Mouse (Mus musculus) stomach, postnatal 0 days (tissue): ENCODE results near the gene Il4ra.

Experiments used
- CTCF ChIP-seq: IDR thresholded peaks from 2 replicates; pipeline ENCODE4 v1.5.1; 2016; ENCODE audit warnings: antibody characterized with exemption, low read depth, mild to moderate bottlenecking, moderate library complexity
- EP300 ChIP-seq: optimal IDR thresholded peaks from 2 replicates; pipeline ENCODE3; 2016; ENCODE audit warnings: antibody characterized with exemption

- TF ChIP-seq CTCF (no peak), EP300 (no peak)
Observed at GRCm38 (mm10) chr7:125556096-125556495, 4.2 kb downstream of the Il4ra start.
